21 mouse cellular contexts compared by ENCODE assay signal in the genomic region with DNA sequence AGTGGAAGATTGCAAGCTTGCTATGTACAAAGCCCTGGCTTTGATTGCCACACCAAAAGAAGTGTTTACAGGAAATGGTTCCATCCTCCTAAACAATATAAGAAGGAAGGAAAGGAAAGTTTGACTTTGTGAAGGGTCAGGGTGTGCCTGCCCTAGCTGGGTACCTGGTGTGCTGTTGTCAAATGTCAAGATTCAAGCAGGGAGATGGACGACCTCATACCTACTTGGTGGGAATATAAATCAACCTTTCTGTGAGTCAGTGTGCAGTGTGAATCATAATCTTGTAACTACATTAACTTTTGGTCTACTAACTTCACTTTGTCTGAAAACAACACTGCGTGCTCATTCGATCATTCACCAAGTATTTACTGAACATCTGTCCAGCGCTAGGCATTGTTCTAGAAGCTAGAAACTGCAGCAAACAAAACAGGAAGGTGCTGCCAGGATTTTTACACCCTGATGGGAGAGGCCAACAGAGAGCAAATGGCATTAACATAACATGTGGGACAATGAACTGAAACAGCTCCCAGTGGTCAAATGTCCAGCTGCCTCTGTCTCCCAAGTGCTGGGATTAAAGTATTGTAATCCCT. TPM values are rescaled to one million over a fixed set of nuclear protein-coding genes. Genes with fewer than 3 reads are reported as not detected.
A peak's percentile ranks its signal among the peaks of the same experiment; 100 is the strongest.
DNase-seq lines count a peak whose midpoint lies in the region; ATAC-seq and TF ChIP-seq lines count a peak whose summit lies in the region.
"Had no signal": no experiment of that assay in that cellular context is flagged by ENCODE, and none has a peak within 500 bp of the region (broad histone marks: within the 10 kb centered on the region; RNA-seq: fewer than 3 reads in every experiment).

No protein-coding gene starts in this region.

- peak overlapping the region; percentile 14; the same call in 1 of the 2 replicates for H3K27ac ChIP-seq in intestine, embryonic 16.5 days (ENCODE audit: low read length)
- no peak overlapping the region for H3K27ac ChIP-seq in intestine, embryonic 15.5 days
- peak overlapping the region; percentile 29 for H3K27ac ChIP-seq in lung, postnatal 0 days (ENCODE audit: low read length)
- peak overlapping the region; percentile 61 for H3K27ac ChIP-seq in stomach, postnatal 0 days (replicated peaks)
- H3K27ac ChIP-seq: limb, embryonic 10.5 days; liver, embryonic 12.5 days; neural tube, embryonic 13.5 days had no signal

- peak; percentile 52; the same call in 1 of the 2 replicates for TF ChIP-seq EP300 in lung, postnatal 0 days (IDR thresholded peaks at IDR 0.05)
- no peak for TF ChIP-seq EP300 in stomach, postnatal 0 days (optimal IDR thresholded peaks at IDR 0.05)

- no peaks in the 10 kb centered on the region for H3K36me3 ChIP-seq in intestine, embryonic 16.5 days (ENCODE audit: control insufficient read depth, insufficient read depth, low read length)
- H3K36me3 ChIP-seq in intestine, embryonic 15.5 days: no peaks in the 10 kb centered on the region
- H3K36me3 ChIP-seq in lung, postnatal 0 days (ENCODE audit: insufficient read depth, low read length): no peaks in the 10 kb centered on the region
- H3K36me3 ChIP-seq in stomach, postnatal 0 days (ENCODE audit: control insufficient read depth, insufficient read depth, low read length): no peaks in the 10 kb centered on the region
- H3K36me3 ChIP-seq: limb, embryonic 10.5 days; liver, embryonic 12.5 days; neural tube, embryonic 13.5 days had no signal

- H3K27me3 ChIP-seq in intestine, embryonic 16.5 days (replicated peaks; ENCODE audit: control insufficient read depth, insufficient read depth, low read length): no peaks in the 10 kb centered on the region
- H3K27me3 ChIP-seq in intestine, embryonic 15.5 days (replicated peaks): no peaks in the 10 kb centered on the region
- no peaks in the 10 kb centered on the region for H3K27me3 ChIP-seq in lung, postnatal 0 days (replicated peaks; ENCODE audit: insufficient read depth, low read length)
- no peaks in the 10 kb centered on the region for H3K27me3 ChIP-seq in stomach, postnatal 0 days (ENCODE audit: control insufficient read depth, insufficient read depth, low read length)
- H3K27me3 ChIP-seq: CH12.LX; liver, embryonic 12.5 days; neural tube, embryonic 13.5 days had no signal

- no peak for TF ChIP-seq CTCF in lung, postnatal 0 days (IDR thresholded peaks at IDR 0.05)
- no peak for TF ChIP-seq CTCF in stomach, postnatal 0 days (IDR thresholded peaks at IDR 0.05; ENCODE audit: low read depth)

- 75% methylated on average over 4 of the region's 4 CpGs for WGBS in intestine, embryonic 16.5 days
- WGBS in intestine, embryonic 15.5 days: 70% methylated on average over 4 of the region's 4 CpGs
- 58% methylated on average over 4 of the region's 4 CpGs for WGBS in lung, postnatal 0 days
- WGBS in stomach, postnatal 0 days: 51% methylated on average over 4 of the region's 4 CpGs

- no peak overlapping the region for H3K4me3 ChIP-seq in intestine, embryonic 16.5 days (ENCODE audit: low read length)
- no peak overlapping the region for H3K4me3 ChIP-seq in intestine, embryonic 15.5 days (replicated peaks)
- H3K4me3 ChIP-seq in lung, postnatal 0 days (ENCODE audit: low read depth, low read length): no peak overlapping the region
- H3K4me3 ChIP-seq in stomach, postnatal 0 days (ENCODE audit: low read depth, low read length): no peak overlapping the region
- H3K4me3 ChIP-seq: limb, embryonic 10.5 days; liver, embryonic 12.5 days; neural tube, embryonic 13.5 days had no signal

- H3K9ac ChIP-seq in intestine, embryonic 16.5 days (ENCODE audit: low read depth, low read length): no peak overlapping the region
- H3K9ac ChIP-seq in intestine, embryonic 15.5 days: no peak overlapping the region
- no peak overlapping the region for H3K9ac ChIP-seq in lung, postnatal 0 days (replicated peaks; ENCODE audit: low read depth)
- H3K9ac ChIP-seq in stomach, postnatal 0 days (ENCODE audit: low read length): no peak overlapping the region
- H3K9ac ChIP-seq: forebrain, postnatal 0 days; liver, embryonic 12.5 days; neural tube, embryonic 13.5 days had no signal

- no peaks in the 10 kb centered on the region for H3K9me3 ChIP-seq in intestine, embryonic 16.5 days (ENCODE audit: control insufficient read depth, low read length)
- no peaks in the 10 kb centered on the region for H3K9me3 ChIP-seq in intestine, embryonic 15.5 days
- no peaks in the 10 kb centered on the region for H3K9me3 ChIP-seq in lung, postnatal 0 days (ENCODE audit: low read length)
- no peaks in the 10 kb centered on the region for H3K9me3 ChIP-seq in stomach, postnatal 0 days (ENCODE audit: control insufficient read depth, low read length)
- H3K9me3 ChIP-seq: limb, embryonic 10.5 days; liver, embryonic 12.5 days; neural tube, embryonic 13.5 days had no signal

- no peak overlapping the region for H3K4me2 ChIP-seq in intestine, embryonic 16.5 days (ENCODE audit: low read depth, low read length)
- H3K4me2 ChIP-seq in intestine, embryonic 15.5 days (replicated peaks): no peak overlapping the region
- H3K4me2 ChIP-seq in lung, postnatal 0 days (replicated peaks; ENCODE audit: low read depth, low read length): no peak overlapping the region
- H3K4me2 ChIP-seq in stomach, postnatal 0 days (replicated peaks; ENCODE audit: low read depth): no peak overlapping the region
- H3K4me2 ChIP-seq: liver, embryonic 12.5 days; neural tube, embryonic 13.5 days had no signal

- H3K4me1 ChIP-seq in intestine, embryonic 16.5 days (ENCODE audit: control insufficient read depth, insufficient read depth, low read length): peaks cover 14% of the 10 kb centered on the region
- H3K4me1 ChIP-seq in intestine, embryonic 15.5 days (replicated peaks): 0 out of 2 replicates have a peak, but pooled peaks cover 10% of the 10 kb centered on the region
- H3K4me1 ChIP-seq in lung, postnatal 0 days (ENCODE audit: insufficient read depth, low read depth, low read length): peaks cover 15% of the 10 kb centered on the region; the same call in 1 of the 2 replicates
- H3K4me1 ChIP-seq in stomach, postnatal 0 days (replicated peaks; ENCODE audit: control insufficient read depth, insufficient read depth): no peaks in the 10 kb centered on the region; the same call in 1 of the 2 replicates

- peak; percentile 21 for DNase-seq in adrenal gland, adult 2 months
- no peak for DNase-seq in adrenal gland, adult 18-20 months (ENCODE audit: low spot score in 2 of 2)
- peak; percentile 36 for DNase-seq in lung, postnatal 0 days (ENCODE audit: low spot score)
- no peak for DNase-seq in lung, postnatal 14 days
- no peak for DNase-seq in stomach, postnatal 0 days (ENCODE audit: low spot score)
- DNase-seq in urinary bladder, postnatal 4 days (ENCODE audit: low spot score in 2 of 2): no peak
- DNase-seq: cerebellum, adult 11-12 months; forebrain, postnatal 0 days; gastrocnemius, postnatal 36 days had no signal

- no peak for ATAC-seq in intestine, embryonic 16.5 days
- no peak for ATAC-seq in intestine, embryonic 15.5 days
- no peak for ATAC-seq in lung, postnatal 0 days
- peak; percentile 43 for ATAC-seq in stomach, postnatal 0 days (ENCODE audit: low FRiP score, low TSS enrichment)
- ATAC-seq: forebrain, postnatal 0 days; liver, embryonic 12.5 days had no signal

RNA-seq across cellular contexts. Expression of a gene that starts 4.5 kb away (rescaled TPM):
- 10 to 100 TPM; 29.5 to 36.1 TPM for total RNA-seq in adrenal gland, adult 2 months (2021)
- polyA plus RNA-seq in adrenal gland, adult 2 months (2012; rRNA removed): 30.4 and 33.4 TPM in 2 replicates
- 10 to 100 TPM; 32.0 to 32.4 TPM for total RNA-seq in adrenal gland, adult 18-20 months (2021)
- polyA plus RNA-seq in intestine, embryonic 16.5 days (2015; fragmentation: Nextera tagmentation; extraction: Ambion mirVana): 69.1 and 69.8 TPM in 2 replicates
- 59.3 and 64.9 TPM in 2 replicates for polyA plus RNA-seq in intestine, embryonic 15.5 days (2015; fragmentation: Nextera tagmentation; extraction: Ambion mirVana)
- 32.0 TPM in 2 replicates for polyA plus RNA-seq in lung, postnatal 0 days (2015; fragmentation: Nextera tagmentation; extraction: Ambion mirVana)
- 28.5 and 30.9 TPM in 2 replicates for polyA plus RNA-seq in stomach, postnatal 0 days (2015; fragmentation: Nextera tagmentation; extraction: Ambion mirVana)

RNA-seq across cellular contexts. Expression of a gene that starts 4.6 kb away (rescaled TPM):
- 10 to 100 TPM; 12.3 to 21.0 TPM for total RNA-seq in adrenal gland, adult 2 months (2021)
- 3.6 and 3.7 TPM in 2 replicates for polyA plus RNA-seq in adrenal gland, adult 2 months (2012; rRNA removed)
- 10 to 100 TPM; 12.5 to 13.1 TPM for total RNA-seq in adrenal gland, adult 18-20 months (2021)
- polyA plus RNA-seq in intestine, embryonic 16.5 days (2015; fragmentation: Nextera tagmentation; extraction: Ambion mirVana): 10.3 and 14.9 TPM in 2 replicates
- polyA plus RNA-seq in intestine, embryonic 15.5 days (2015; fragmentation: Nextera tagmentation; extraction: Ambion mirVana): 15.9 and 18.5 TPM in 2 replicates
- polyA plus RNA-seq in lung, postnatal 0 days (2015; fragmentation: Nextera tagmentation; extraction: Ambion mirVana): 11.8 and 13.2 TPM in 2 replicates
- polyA plus RNA-seq in stomach, postnatal 0 days (2015; fragmentation: Nextera tagmentation; extraction: Ambion mirVana): 11.7 and 12.5 TPM in 2 replicates

RNA-seq across cellular contexts. Expression of a gene that starts 25.7 kb away (rescaled TPM):
- not detected for total RNA-seq in adrenal gland, adult 2 months (2021)
- polyA plus RNA-seq in adrenal gland, adult 2 months (2012; rRNA removed): not detected in 2 replicates
- total RNA-seq in adrenal gland, adult 18-20 months (2021): not detected
- polyA plus RNA-seq in intestine, embryonic 16.5 days (2015; fragmentation: Nextera tagmentation; extraction: Ambion mirVana): 30.1 and 35.2 TPM in 2 replicates
- polyA plus RNA-seq in intestine, embryonic 15.5 days (2015; fragmentation: Nextera tagmentation; extraction: Ambion mirVana): 15.2 and 18.1 TPM in 2 replicates
- 2.1 and 2.2 TPM in 2 replicates for polyA plus RNA-seq in lung, postnatal 0 days (2015; fragmentation: Nextera tagmentation; extraction: Ambion mirVana)
- 0.57 and 0.81 TPM in 2 replicates for polyA plus RNA-seq in stomach, postnatal 0 days (2015; fragmentation: Nextera tagmentation; extraction: Ambion mirVana)
- total RNA-seq: CH12.LX; forebrain, postnatal 0 days; gastrocnemius, postnatal 36 days; heart, postnatal 14 days; layer of hippocampus, adult 18-20 months; left cerebral cortex, adult 18-20 months; megakaryocyte, adult 5-6 weeks; midbrain, postnatal 0 days had no signal
- polyA plus RNA-seq: embryonic facial prominence, embryonic 11.5 days; forebrain, postnatal 0 days; limb, embryonic 10.5 days; liver, embryonic 12.5 days; midbrain, postnatal 0 days; neural tube, embryonic 13.5 days had no signal

RNA-seq across cellular contexts. Expression of a gene that starts 29.7 kb away (rescaled TPM):
- under 1 TPM; 0.09 to 0.28 TPM for total RNA-seq in adrenal gland, adult 2 months (2021)
- 0.04 and 0.17 TPM in 2 replicates for polyA plus RNA-seq in adrenal gland, adult 2 months (2012; rRNA removed)
- under 1 TPM in 1 of 2 experiments, not detected in 1; 0.13 TPM for total RNA-seq in adrenal gland, adult 18-20 months (2021)
- polyA plus RNA-seq in intestine, embryonic 16.5 days (2015; fragmentation: Nextera tagmentation; extraction: Ambion mirVana): 0.15 and 0.31 TPM in 2 replicates
- polyA plus RNA-seq in intestine, embryonic 15.5 days (2015; fragmentation: Nextera tagmentation; extraction: Ambion mirVana): 0.30 and 0.38 TPM in 2 replicates
- polyA plus RNA-seq in lung, postnatal 0 days (2015; fragmentation: Nextera tagmentation; extraction: Ambion mirVana): 0.12 and 0.13 TPM in 2 replicates
- 4.3 and 4.9 TPM in 2 replicates for polyA plus RNA-seq in stomach, postnatal 0 days (2015; fragmentation: Nextera tagmentation; extraction: Ambion mirVana)
- total RNA-seq: forebrain, postnatal 0 days; gastrocnemius, postnatal 36 days; heart, postnatal 14 days; layer of hippocampus, adult 18-20 months; left cerebral cortex, adult 18-20 months; megakaryocyte, adult 5-6 weeks had no signal

RNA-seq across cellular contexts. Expression of a gene that starts 33.2 kb away (rescaled TPM):
- total RNA-seq in adrenal gland, adult 2 months (2021): 1 to 10 TPM; 1.8 to 3.4 TPM
- polyA plus RNA-seq in adrenal gland, adult 2 months (2012; rRNA removed): 1.9 and 2.9 TPM in 2 replicates
- 1 to 10 TPM; 1.6 to 2.1 TPM for total RNA-seq in adrenal gland, adult 18-20 months (2021)
- polyA plus RNA-seq in intestine, embryonic 16.5 days (2015; fragmentation: Nextera tagmentation; extraction: Ambion mirVana): 114 and 132 TPM in 2 replicates
- polyA plus RNA-seq in intestine, embryonic 15.5 days (2015; fragmentation: Nextera tagmentation; extraction: Ambion mirVana): 96.1 and 108 TPM in 2 replicates
- polyA plus RNA-seq in lung, postnatal 0 days (2015; fragmentation: Nextera tagmentation; extraction: Ambion mirVana): 53.7 and 54.8 TPM in 2 replicates
- 70.9 and 80.2 TPM in 2 replicates for polyA plus RNA-seq in stomach, postnatal 0 days (2015; fragmentation: Nextera tagmentation; extraction: Ambion mirVana)
- total RNA-seq: CH12.LX; megakaryocyte, adult 5-6 weeks had no signal

Comparison
In these comparisons a context has a peak if more than half of its experiments do, and no peak if none do; other contexts are left out.
1. DNase-seq: peak in adrenal gland, adult 2 months (single experiment) and lung, postnatal 0 days (single experiment); none in adrenal gland, adult 18-20 months (0 of 2), lung, postnatal 14 days (single experiment), stomach, postnatal 0 days (single experiment) and urinary bladder, postnatal 4 days (0 of 2).